Mouse (Mus musculus) cortical plate, adult 2 months (tissue): ENCODE measurements at regions not wholly inside any gene's neighbourhood (a gene's known extent, or its start where the extent isn't known, plus 50 kb on each side); places are given as distances from the start of the nearest gene placed in this dataset.

Experiments used
- CTCF ChIP-seq: fragments of 200-500 bp; IDR thresholded peaks from 2 replicates; pipeline ENCODE4 v1.5.1; 2011; ENCODE audit warnings: mild to moderate bottlenecking, control low read depth, low read length; ENCODE audit not compliant: insufficient read depth; ENCODE audit errors: extremely low read depth
- POLR2A ChIP-seq: fragments of 200-500 bp; IDR thresholded peaks from 2 replicates; pipeline ENCODE4 v1.6.1; 2011; ENCODE audit warnings: mild to moderate bottlenecking, low read length, control low read depth; ENCODE audit not compliant: insufficient read depth; ENCODE audit errors: extremely low read depth

- TF ChIP-seq CTCF (no peak), POLR2A (no peak)
Measured at GRCm38 (mm10) chr9:91609457-91610166, 244.0 kb upstream of the Zic1 start.
